Mouse (Mus musculus) kidney, adult 2 months (tissue): ENCODE results near the gene Tnfrsf4. TPM values are rescaled to one million over a fixed set of nuclear protein-coding genes. Genes with fewer than 3 reads are reported as not detected.

Experiments used
- DNase-seq: peaks from one replicate; pipeline ENCODE4 v3.0.0; 2021
- H3K27ac ChIP-seq: fragments of 200-500 bp; 2 replicates; pipeline ENCODE4 v1.5.1; 2012; ENCODE audit warnings: low read depth, low read length, control low read depth, inconsistent platforms; ENCODE audit not compliant: insufficient read depth
- H3K27me3 ChIP-seq: fragments of 200-500 bp; replicated peaks from 2 replicates; pipeline ENCODE4 v1.6.1; 2012; ENCODE audit warnings: mild to moderate bottlenecking, moderate library complexity, low read length, inconsistent platforms; ENCODE audit not compliant: control insufficient read depth, insufficient read depth
- H3K36me3 ChIP-seq: fragments of 200-500 bp; 2 replicates; pipeline ENCODE4 v1.6.1; 2012; ENCODE audit warnings: mild to moderate bottlenecking, moderate library complexity, low read length, inconsistent platforms; ENCODE audit not compliant: control insufficient read depth, insufficient read depth
- H3K4me1 ChIP-seq: fragments of 200-500 bp; 2 replicates; pipeline ENCODE4 v1.6.1; 2011; ENCODE audit warnings: low read length; ENCODE audit not compliant: control insufficient read depth, insufficient read depth
- H3K4me3 ChIP-seq: fragments of 200-500 bp; 2 replicates; pipeline ENCODE4 v1.5.1; 2011; ENCODE audit warnings: mild to moderate bottlenecking, low read depth, low read length, control low read depth; ENCODE audit not compliant: insufficient read depth
- CTCF ChIP-seq: fragments of 200-500 bp; conservative IDR thresholded peaks from 2 replicates; pipeline ENCODE4 v1.5.1; 2011; ENCODE audit warnings: low read depth, mild to moderate bottlenecking, control low read depth, low read length, moderate library complexity, mixed read lengths; ENCODE audit not compliant: insufficient read depth, insufficient read length
- POLR2A ChIP-seq: fragments of 200-500 bp; IDR thresholded peaks from one replicate; pipeline ENCODE4 v1.6.1; 2011; ENCODE audit warnings: low read depth, low read length, control low read depth
- WGBS: fragments of 180-500 bp; shearing (Covaris S2); methylation state at CpG from one replicate; pipeline ENCODE4 v1.1.7; 2018; 5-methylcytosine and 5-hydroxymethylcytosine counted together
- polyA plus RNA-seq: library from polyadenylated mRNA; depleted of rRNA; stranded (reverse); fragments of >200 nt; gene quantifications from 2 replicates; pipeline ENCODE4 v1.2.3, GENCODE M21; 2012

Gene Tnfrsf4
- polyA plus RNA-seq, 1 experiment = 3.8 TPM

- Histone ChIP-seq H3K4me1 (no peaks in the 10 kb centered on the region), H3K27me3 (no peaks in the 10 kb centered on the region; the same call in 1 of the 2 replicates), H3K27ac (no peak overlapping the region), H3K36me3 (no peaks in the 10 kb centered on the region), H3K4me3 (no peak overlapping the region)
- WGBS = 11% methylated on average over 2 of the region's 2 CpGs
- no peak for DNase-seq
- no peak for TF ChIP-seq CTCF
- no peak for TF ChIP-seq POLR2A
Measured at GRCm38 (mm10) chr4:155983788-155984187, 29.9 kb upstream of the Tnfrsf4 start.

GRCm38 (mm10) chr4:155991211-155991907 is 22.3 kb upstream of the Tnfrsf4 start:
- TF ChIP-seq CTCF (no peak), POLR2A (no peak)
- no peaks in the 10 kb centered on the region for H3K27me3 ChIP-seq
- no peak for DNase-seq
- peaks cover 9% of the 10 kb centered on the region; the same call in 1 of the 2 replicates for H3K4me1 ChIP-seq
- 78% methylated on average over 22 of the region's 22 CpGs for WGBS
- no peak overlapping the region for H3K27ac ChIP-seq
- H3K4me3 ChIP-seq = peak overlapping the region; percentile 60
- H3K36me3 ChIP-seq = no peaks in the 10 kb centered on the region

GRCm38 (mm10) chr4:155991908-155992230 is 21.8 kb upstream of the Tnfrsf4 start:
- H3K27ac ChIP-seq = no peak overlapping the region
- TF ChIP-seq CTCF (no peak), POLR2A (no peak)
- H3K4me3 ChIP-seq = peak overlapping the region; percentile 60
- WGBS = 24% methylated on average over 37 of the region's 37 CpGs
- no peaks in the 10 kb centered on the region for H3K36me3 ChIP-seq
- peaks cover 9% of the 10 kb centered on the region; the same call in 1 of the 2 replicates for H3K4me1 ChIP-seq
- H3K27me3 ChIP-seq = no peaks in the 10 kb centered on the region
- no peak for DNase-seq

- Histone ChIP-seq H3K27ac (peak within 1 kb of the TSS; percentile 100), H3K4me1 (peaks cover 9% of the 10 kb centered on the region; the same call in 1 of the 2 replicates), H3K4me3 (peak within 1 kb of the TSS; percentile 90), H3K27me3 (no peaks in the 10 kb centered on the region), H3K36me3 (no peaks in the 10 kb centered on the region)
- DNase-seq = no peak
- under 1% methylated on average over 99 of the region's 99 CpGs for WGBS
- TF ChIP-seq CTCF = peak; percentile 71
- TF ChIP-seq POLR2A = no peak
Measured at GRCm38 (mm10) chr4:155992241-155992905, 21.3 kb upstream of the Tnfrsf4 start, which contains the start of the genes B3galt6 and Sdf4. Gene B3galt6 (minus strand): TSS chr4:155992649. Gene Sdf4 (plus strand): TSS chr4:155992872.

- peak; percentile 98 for DNase-seq
- Histone ChIP-seq H3K4me1 (peaks cover 9% of the 10 kb centered on the region; the same call in 1 of the 2 replicates), H3K4me3 (peak overlapping the region; percentile 90), H3K36me3 (no peaks in the 10 kb centered on the region; the same call in 1 of the 2 replicates), H3K27me3 (no peaks in the 10 kb centered on the region), H3K27ac (peak overlapping the region; percentile 100)
- WGBS = under 1% methylated on average over 70 of the region's 70 CpGs
- TF ChIP-seq CTCF (no peak), POLR2A (peak; percentile 10)
Measured at GRCm38 (mm10) chr4:155992906-155993547, 20.6 kb upstream of the Tnfrsf4 start.

GRCm38 (mm10) chr4:155993606-155994005 is 20.0 kb upstream of the Tnfrsf4 start:
- WGBS = 3% methylated on average over 15 of the region's 15 CpGs
- H3K27me3 ChIP-seq = no peaks in the 10 kb centered on the region

More at GRCm38 (mm10) chr4:155993606-155994005, 20.0 kb upstream of the Tnfrsf4 start:
- no peak for DNase-seq
- H3K27ac ChIP-seq = peak overlapping the region; percentile 100
- peaks cover 9% of the 10 kb centered on the region; the same call in 1 of the 2 replicates for H3K4me1 ChIP-seq
- TF ChIP-seq CTCF = no peak
- TF ChIP-seq POLR2A = no peak
- peak overlapping the region; percentile 90 for H3K4me3 ChIP-seq
- H3K36me3 ChIP-seq = no peaks in the 10 kb centered on the region; the same call in 1 of the 2 replicates
